In genomic region chr14:118179701-118180100, GRCm38 (mm10) we compare ENCODE assay signal across 9 mouse cellular contexts. TPM values are rescaled to one million over a fixed set of nuclear protein-coding genes. Genes with fewer than 3 reads are reported as not detected.
DNase-seq lines count a peak whose midpoint lies in the region; ATAC-seq and TF ChIP-seq lines count a peak whose summit lies in the region.
"Had no signal": no experiment of that assay in that cellular context is flagged by ENCODE, and none has a peak within 500 bp of the region (broad histone marks: within the 10 kb centered on the region; RNA-seq: fewer than 3 reads in every experiment).

No protein-coding gene starts in this region.

- peak overlapping the region; percentile 57 to 59 for H3K4me3 ChIP-seq in heart, embryonic 14.5 days (ENCODE audit: control insufficient read depth in 1 of 2, insufficient read depth in 1 of 2, low read depth in 1 of 2, low read length in 2 of 2)
- H3K4me3 ChIP-seq in G1E (ENCODE audit: low read depth, low read length), result peak overlapping the region; percentile 71; the same call in 1 of the 2 replicates
- H3K4me3 ChIP-seq in forebrain, postnatal 0 days (ENCODE audit: low read depth, low read length), result peak overlapping the region; percentile 46
- peak overlapping the region; percentile 54 for H3K4me3 ChIP-seq in liver, postnatal 0 days (ENCODE audit: low read depth, low read length)

- H3K9me3 ChIP-seq in heart, embryonic 14.5 days (ENCODE audit: control insufficient read depth, low read length), result no peaks in the 10 kb centered on the region
- no peaks in the 10 kb centered on the region for H3K9me3 ChIP-seq in G1E (replicated peaks)
- no peaks in the 10 kb centered on the region for H3K9me3 ChIP-seq in forebrain, postnatal 0 days (ENCODE audit: low read length)
- no peaks in the 10 kb centered on the region for H3K9me3 ChIP-seq in liver, postnatal 0 days (ENCODE audit: low read length)

- no peaks in the 10 kb centered on the region for H3K36me3 ChIP-seq in heart, embryonic 14.5 days (ENCODE audit: control insufficient read depth, insufficient read depth, low read length)
- H3K36me3 ChIP-seq in G1E (replicated peaks), result no peaks in the 10 kb centered on the region
- H3K36me3 ChIP-seq in forebrain, postnatal 0 days (ENCODE audit: insufficient read depth), result no peaks in the 10 kb centered on the region
- no peaks in the 10 kb centered on the region for H3K36me3 ChIP-seq in liver, postnatal 0 days (replicated peaks; ENCODE audit: insufficient read depth, low read length)

- WGBS in heart, embryonic 14.5 days, result 31% methylated on average over 7 of the region's 7 CpGs
- WGBS in forebrain, postnatal 0 days, result 39% methylated on average over 7 of the region's 7 CpGs
- 39% methylated on average over 7 of the region's 7 CpGs for WGBS in liver, postnatal 0 days (ENCODE audit: insufficient replicate concordance)

- TF ChIP-seq CTCF in G1E (IDR thresholded peaks at IDR 0.05; ENCODE audit: low read depth, low read length), result no peak
- TF ChIP-seq CTCF in forebrain, postnatal 0 days (IDR thresholded peaks at IDR 0.05; ENCODE audit: low read depth), result no peak
- no peak for TF ChIP-seq CTCF in liver, postnatal 0 days (IDR thresholded peaks at IDR 0.05; ENCODE audit: low read depth)

- H3K9ac ChIP-seq in heart, embryonic 14.5 days (ENCODE audit: low read length), result peak overlapping the region; percentile 71
- peak overlapping the region; percentile 34; the same call in 1 of the 2 replicates for H3K9ac ChIP-seq in forebrain, postnatal 0 days
- peak overlapping the region; percentile 42 for H3K9ac ChIP-seq in liver, postnatal 0 days (replicated peaks)

- ATAC-seq in heart, embryonic 14.5 days (ENCODE audit: insufficient number of reproducible peaks, insufficient read depth, low FRiP score, low read depth), result no peak
- no peak for ATAC-seq in G1E (ENCODE audit: extremely low read depth, insufficient number of reproducible peaks, low FRiP score, poor library complexity, severe bottlenecking)
- peak; percentile 5; the same call in 1 of the 2 replicates for ATAC-seq in forebrain, postnatal 0 days
- no peak for ATAC-seq in liver, postnatal 0 days
- no peak for ATAC-seq in inflammation-experienced regulatory T-cells, adult 6 months

- peak overlapping the region; percentile 98 for H3K4me2 ChIP-seq in heart, embryonic 14.5 days (ENCODE audit: low read length)
- H3K4me2 ChIP-seq in forebrain, postnatal 0 days (ENCODE audit: low read depth), result peak overlapping the region; percentile 64
- peak overlapping the region; percentile 88 for H3K4me2 ChIP-seq in liver, postnatal 0 days (ENCODE audit: low read depth, low read length)

- H3K27me3 ChIP-seq in heart, embryonic 14.5 days (ENCODE audit: control insufficient read depth, insufficient read depth, low read length), result no peaks in the 10 kb centered on the region
- H3K27me3 ChIP-seq in G1E (ENCODE audit: insufficient read depth, low read length), result no peaks in the 10 kb centered on the region
- H3K27me3 ChIP-seq in forebrain, postnatal 0 days (ENCODE audit: insufficient read depth, low read length), result no peaks in the 10 kb centered on the region
- no peaks in the 10 kb centered on the region for H3K27me3 ChIP-seq in liver, postnatal 0 days (ENCODE audit: insufficient read depth, low read length)

- DNase-seq in heart, adult 11 months, result no peak
- no peak for DNase-seq in G1E (ENCODE audit: low spot score)
- peak; percentile 27 for DNase-seq in forebrain, postnatal 0 days
- no peak for DNase-seq in liver, postnatal 0 days
- no peak for DNase-seq in urinary bladder, postnatal 4 days (ENCODE audit: low spot score in 2 of 2)
- DNase-seq in kidney, postnatal 4 days, result no peak

- H3K27ac ChIP-seq in heart, embryonic 14.5 days (replicated peaks in 1 of 2; ENCODE audit: control insufficient read depth in 1 of 2, insufficient read depth in 1 of 2, low read depth in 2 of 2, low read length in 2 of 2), result peak overlapping the region; percentile 49 to 80; a peak in 1 of 4 replicates
- no peak overlapping the region for H3K27ac ChIP-seq in forebrain, postnatal 0 days (ENCODE audit: low read depth, low read length)
- no peak overlapping the region for H3K27ac ChIP-seq in liver, postnatal 0 days (ENCODE audit: low read depth)

- TF ChIP-seq EP300 in liver, postnatal 0 days (IDR thresholded peaks at IDR 0.05; ENCODE audit: low read depth), result no peak

- H3K4me1 ChIP-seq in heart, embryonic 14.5 days (ENCODE audit: control insufficient read depth in 2 of 2, insufficient read depth in 2 of 2, low read length in 2 of 2), result peaks cover 0 to 4% of the 10 kb centered on the region in 2 experiments; a peak in 1 of 4 replicates
- peaks cover 48% of the 10 kb centered on the region for H3K4me1 ChIP-seq in G1E (ENCODE audit: insufficient read depth, low read depth, low read length)
- no peaks in the 10 kb centered on the region for H3K4me1 ChIP-seq in forebrain, postnatal 0 days (ENCODE audit: insufficient read depth)
- 0 out of 2 replicates have a peak, but pooled peaks cover 7% of the 10 kb centered on the region for H3K4me1 ChIP-seq in liver, postnatal 0 days (ENCODE audit: insufficient read depth)

RNA-seq across cellular contexts. Expression of gene Gpr180, which starts 42.7 kb away (rescaled TPM):
- polyA plus RNA-seq in heart, embryonic 14.5 days (2014; fragmentation: Nextera tagmentation; extraction: Ambion mirVana), result 41.6 and 44.0 TPM in 2 replicates
- 18.6 and 21.1 TPM in 2 replicates for total RNA-seq in G1E (2014; fragmentation: Nextera tagmentation)
- 23.0 and 25.0 TPM in 2 replicates for total RNA-seq in G1E (2017)
- polyA plus RNA-seq in G1E (2012), result 9.6 and 10.1 TPM in 2 replicates
- 33.4 and 37.7 TPM in 2 replicates for total RNA-seq in forebrain, postnatal 0 days (2014; rRNA removed)
- polyA plus RNA-seq in forebrain, postnatal 0 days (2015; fragmentation: Nextera tagmentation; extraction: Ambion mirVana), result 37.5 and 38.2 TPM in 2 replicates
- 12.3 and 13.4 TPM in 2 replicates for polyA plus RNA-seq in liver, postnatal 0 days (2015; fragmentation: Nextera tagmentation; extraction: Ambion mirVana)
- polyA plus RNA-seq in inflammation-experienced regulatory T-cells, adult 6 months (2017; shearing (Covaris generic)), result 1 to 10 TPM; 3.9 to 9.0 (median 6.0) TPM

RNA-seq across cellular contexts. Expression of gene Tgds, which starts 47.1 kb away (rescaled TPM):
- 30.9 and 33.0 TPM in 2 replicates for polyA plus RNA-seq in heart, embryonic 14.5 days (2014; fragmentation: Nextera tagmentation; extraction: Ambion mirVana)
- total RNA-seq in G1E (2014; fragmentation: Nextera tagmentation) (20.0 and 29.9 TPM in 2 replicates), G1E (2017) (8.5 and 12.2 TPM in 2 replicates)
- 3.1 and 6.5 TPM in 2 replicates for polyA plus RNA-seq in G1E (2012)
- 8.8 and 8.9 TPM in 2 replicates for total RNA-seq in forebrain, postnatal 0 days (2014; rRNA removed)
- 7.2 and 8.4 TPM in 2 replicates for polyA plus RNA-seq in forebrain, postnatal 0 days (2015; fragmentation: Nextera tagmentation; extraction: Ambion mirVana)
- 15.5 and 16.0 TPM in 2 replicates for polyA plus RNA-seq in liver, postnatal 0 days (2015; fragmentation: Nextera tagmentation; extraction: Ambion mirVana)
- polyA plus RNA-seq in inflammation-experienced regulatory T-cells, adult 6 months (2017; shearing (Covaris generic)), result 10 to 100 TPM; 32.9 to 43.8 (median 38.4) TPM

RNA-seq across cellular contexts. Expression of gene Sox21, which starts 57.1 kb away (rescaled TPM):
- polyA plus RNA-seq in heart, embryonic 14.5 days (2014; fragmentation: Nextera tagmentation; extraction: Ambion mirVana), result 0.14 TPM in 1 of 2 replicates, not detected in the other
- total RNA-seq in G1E (2014; fragmentation: Nextera tagmentation), result 3.0 and 4.6 TPM in 2 replicates
- total RNA-seq in G1E (2017), result 1.2 and 1.3 TPM in 2 replicates
- 9.0 and 10.9 TPM in 2 replicates for polyA plus RNA-seq in G1E (2012)
- total RNA-seq in forebrain, postnatal 0 days (2014; rRNA removed), result 9.3 and 14.2 TPM in 2 replicates
- 3.3 and 4.3 TPM in 2 replicates for polyA plus RNA-seq in forebrain, postnatal 0 days (2015; fragmentation: Nextera tagmentation; extraction: Ambion mirVana)
- polyA plus RNA-seq in liver, postnatal 0 days (2015; fragmentation: Nextera tagmentation; extraction: Ambion mirVana), result not detected in 2 replicates
- polyA plus RNA-seq in inflammation-experienced regulatory T-cells, adult 6 months (2017; shearing (Covaris generic)), result not detected
- total RNA-seq: neutrophil, adult 5-6 weeks had no signal

Comparison
In these comparisons a context has a peak if more than half of its experiments do, and no peak if none do; other contexts are left out.
1. H3K27ac ChIP-seq: peak in heart, embryonic 14.5 days (2 of 2); none in forebrain, postnatal 0 days (single experiment) and liver, postnatal 0 days (single experiment).
2. Peak in every context shown above with its lines, with median percentiles within 50 percentile points of each other: H3K4me2 ChIP-seq, H3K4me3 ChIP-seq and H3K9ac ChIP-seq.